Comparison of ENCODE assay signal across 19 mouse cellular contexts in the genomic region with DNA sequence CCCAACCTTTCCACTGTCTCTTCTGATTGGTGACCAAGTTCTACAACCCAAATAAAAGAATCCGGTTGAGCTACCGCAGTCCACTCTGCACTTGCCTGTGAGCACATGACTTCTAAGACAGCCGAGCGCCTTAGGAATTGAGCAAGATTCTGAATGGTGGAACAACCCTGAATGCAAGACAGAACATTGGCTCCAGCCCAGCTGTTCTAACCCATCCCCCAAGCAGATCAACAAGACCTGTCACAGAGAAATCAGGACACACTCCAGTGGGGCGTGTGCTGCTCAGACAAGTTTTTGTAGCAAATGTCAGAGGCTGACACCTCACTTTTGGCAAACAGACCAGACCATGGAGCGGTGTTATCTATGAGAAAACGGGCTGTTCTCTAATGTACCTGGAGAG. TPM values are rescaled to one million over a fixed set of nuclear protein-coding genes. Genes with fewer than 3 reads are reported as not detected.
DNase-seq lines count a peak whose midpoint lies in the region; ATAC-seq and TF ChIP-seq lines count a peak whose summit lies in the region.
"Had no signal": no experiment of that assay in that cellular context is flagged by ENCODE, and none has a peak within 500 bp of the region (broad histone marks: within the 10 kb centered on the region; RNA-seq: fewer than 3 reads in every experiment).

No protein-coding gene starts in this region.

- TF ChIP-seq CTCF in lung, embryonic 14.5 days (IDR thresholded peaks at IDR 0.05; ENCODE audit: low read depth), result no peak
- no peak for TF ChIP-seq CTCF in lung, adult 2 months (IDR thresholded peaks at IDR 0.05; ENCODE audit: insufficient read depth, low read length)
- no peak for TF ChIP-seq CTCF in brain, embryonic 14.5 days (IDR thresholded peaks at IDR 0.05; ENCODE audit: borderline replicate concordance, extremely low read depth, insufficient read depth, insufficient read length)

- no peak overlapping the region for H3K4me2 ChIP-seq in lung, embryonic 14.5 days
- no peak overlapping the region for H3K4me2 ChIP-seq in forebrain, embryonic 15.5 days (replicated peaks)
- H3K4me2 ChIP-seq in liver, embryonic 11.5 days, result no peak overlapping the region
- H3K4me2 ChIP-seq: limb, embryonic 13.5 days; lung, embryonic 15.5 days had no signal

- no peak overlapping the region for H3K4me3 ChIP-seq in lung, embryonic 14.5 days (ENCODE audit: low read depth, low read length)
- H3K4me3 ChIP-seq in lung, adult 2 months (replicated peaks; ENCODE audit: extremely low read depth, low read depth, low read length), result no peak overlapping the region
- no peak overlapping the region for H3K4me3 ChIP-seq in forebrain, embryonic 15.5 days
- H3K4me3 ChIP-seq in liver, embryonic 11.5 days (ENCODE audit: low read depth, low read length), result no peak overlapping the region
- H3K4me3 ChIP-seq: heart, embryonic 10.5 days; limb, embryonic 13.5 days; lung, embryonic 15.5 days; megakaryocyte, embryonic 14.5 days had no signal

- H3K27me3 ChIP-seq in lung, embryonic 14.5 days (ENCODE audit: insufficient read depth, low read length), result no peaks in the 10 kb centered on the region
- no peaks in the 10 kb centered on the region for H3K27me3 ChIP-seq in forebrain, embryonic 15.5 days
- H3K27me3 ChIP-seq in liver, embryonic 11.5 days (replicated peaks; ENCODE audit: control insufficient read depth, insufficient read depth, low read length), result 0 out of 2 replicates have a peak, but pooled peaks cover 3% of the 10 kb centered on the region
- H3K27me3 ChIP-seq: lung, embryonic 15.5 days; megakaryocyte, embryonic 14.5 days had no signal

- peak; percentile 60 for ATAC-seq in lung, embryonic 14.5 days (ENCODE audit: insufficient read depth)
- 0 out of 2 replicates have a peak, but pooled peaks have one; percentile 5 for ATAC-seq in forebrain, embryonic 15.5 days (replicated peaks)
- ATAC-seq in liver, embryonic 11.5 days (replicated peaks; ENCODE audit: low FRiP score), result no peak

- no peaks in the 10 kb centered on the region for H3K36me3 ChIP-seq in lung, embryonic 14.5 days (ENCODE audit: insufficient read depth)
- no peaks in the 10 kb centered on the region for H3K36me3 ChIP-seq in forebrain, embryonic 15.5 days
- H3K36me3 ChIP-seq in liver, embryonic 11.5 days (ENCODE audit: control insufficient read depth, insufficient read depth, low read length), result no peaks in the 10 kb centered on the region
- H3K36me3 ChIP-seq: heart, embryonic 10.5 days; limb, embryonic 13.5 days; lung, embryonic 15.5 days had no signal

- DNase-seq in embryo, embryonic 11 days, result peak; percentile 27
- no peak for DNase-seq in embryo, embryonic 10.5 days (ENCODE audit: low spot score)
- peak; percentile 22 for DNase-seq in lung, embryonic 14.5 days
- DNase-seq in lung, adult 2 months, result no peak
- peak; percentile 92 for DNase-seq in brain, embryonic 14.5 days (ENCODE audit: low read depth)
- DNase-seq in thymus, postnatal 14 days, result no peak
- DNase-seq in liver, embryonic 11.5 days (ENCODE audit: low spot score), result no peak
- DNase-seq: adrenal gland, adult 8-10 months; gastrocnemius, postnatal 10 days; heart, postnatal 36 days; kidney, adult 11 months; kidney, postnatal 36 days; right cerebral cortex, postnatal 4 days; thymus, postnatal 25 days had no signal

- H3K9ac ChIP-seq in lung, embryonic 14.5 days, result no peak overlapping the region
- no peak overlapping the region for H3K9ac ChIP-seq in forebrain, embryonic 15.5 days (replicated peaks)
- no peak overlapping the region for H3K9ac ChIP-seq in liver, embryonic 11.5 days (ENCODE audit: low read depth, low read length)
- H3K9ac ChIP-seq: limb, embryonic 13.5 days; lung, embryonic 15.5 days had no signal

- no peak for TF ChIP-seq POLR2A in lung, adult 2 months (IDR thresholded peaks at IDR 0.05; ENCODE audit: borderline replicate concordance, extremely low read depth, low read depth, low read length)
- TF ChIP-seq POLR2A in brain, embryonic 14.5 days (IDR thresholded peaks at IDR 0.05; ENCODE audit: borderline replicate concordance, extremely low read depth, insufficient read depth, insufficient read length, poor library complexity, severe bottlenecking), result no peak

- no peaks in the 10 kb centered on the region for H3K9me3 ChIP-seq in lung, embryonic 14.5 days (ENCODE audit: low read depth, low read length)
- no peaks in the 10 kb centered on the region for H3K9me3 ChIP-seq in forebrain, embryonic 15.5 days
- no peaks in the 10 kb centered on the region for H3K9me3 ChIP-seq in liver, embryonic 11.5 days (ENCODE audit: control insufficient read depth, low read length)
- H3K9me3 ChIP-seq: heart, embryonic 10.5 days; limb, embryonic 13.5 days; lung, embryonic 15.5 days; megakaryocyte, embryonic 14.5 days had no signal

- 38% methylated on average over 7 of the region's 7 CpGs for WGBS in lung, embryonic 14.5 days
- WGBS in lung, adult 2 months, result 56% methylated on average over 7 of the region's 7 CpGs
- 11% methylated on average over 7 of the region's 7 CpGs for WGBS in forebrain, embryonic 15.5 days
- WGBS in liver, embryonic 11.5 days, result 73% methylated on average over 7 of the region's 7 CpGs

- H3K4me1 ChIP-seq in lung, embryonic 14.5 days (ENCODE audit: insufficient read depth), result 0 out of 2 replicates have a peak, but pooled peaks cover 4% of the 10 kb centered on the region
- H3K4me1 ChIP-seq in lung, adult 2 months (ENCODE audit: control insufficient read depth, insufficient read depth, low read length), result no peaks in the 10 kb centered on the region
- peaks cover 80% of the 10 kb centered on the region for H3K4me1 ChIP-seq in forebrain, embryonic 15.5 days
- no peaks in the 10 kb centered on the region for H3K4me1 ChIP-seq in liver, embryonic 11.5 days (replicated peaks; ENCODE audit: control insufficient read depth, insufficient read depth, low read length)
- H3K4me1 ChIP-seq: heart, embryonic 10.5 days; lung, embryonic 15.5 days; megakaryocyte, embryonic 14.5 days had no signal

- no peak overlapping the region for H3K27ac ChIP-seq in lung, embryonic 14.5 days (ENCODE audit: low read depth)
- no peak overlapping the region; the same call in 1 of the 2 replicates for H3K27ac ChIP-seq in forebrain, embryonic 15.5 days (replicated peaks)
- H3K27ac ChIP-seq in liver, embryonic 11.5 days (ENCODE audit: low read depth, low read length), result no peak overlapping the region
- H3K27ac ChIP-seq: heart, embryonic 10.5 days; limb, embryonic 13.5 days; lung, embryonic 15.5 days had no signal

RNA-seq across cellular contexts. Expression of a gene that starts 43.2 kb away (rescaled TPM):
- not detected in 2 replicates for polyA plus RNA-seq in lung, embryonic 14.5 days (2014; fragmentation: Nextera tagmentation; extraction: Ambion mirVana)
- not detected in 2 replicates for polyA plus RNA-seq in lung, adult 2 months (2012; rRNA removed)
- polyA plus RNA-seq in brain, embryonic 14.5 days (2012; rRNA removed), result 16.5 and 79.1 TPM in 2 replicates
- polyA plus RNA-seq in forebrain, embryonic 15.5 days (2015; fragmentation: Nextera tagmentation; extraction: Ambion mirVana), result 90.9 and 94.3 TPM in 2 replicates
- polyA plus RNA-seq in liver, embryonic 11.5 days (2014; fragmentation: Nextera tagmentation; extraction: Ambion mirVana), result 0.11 TPM in 1 of 2 replicates, not detected in the other
- polyA plus RNA-seq: heart, embryonic 10.5 days had no signal

Comparison
In these comparisons a context has a peak if more than half of its experiments do, and no peak if none do; other contexts are left out.
1. DNase-seq: peak in embryo, embryonic 11 days (single experiment), lung, embryonic 14.5 days (single experiment) and brain, embryonic 14.5 days (single experiment); none in embryo, embryonic 10.5 days (single experiment), lung, adult 2 months (single experiment), thymus, postnatal 14 days (single experiment) and liver, embryonic 11.5 days (single experiment).
2. RNA of a gene that starts 43.2 kb away (polyA plus RNA-seq): 90.9 to 94.3 TPM in forebrain, embryonic 15.5 days and 16.5 to 79.1 TPM in brain, embryonic 14.5 days; 0.11 TPM in liver, embryonic 11.5 days, not detected in lung, embryonic 14.5 days and not detected in lung, adult 2 months; every median in the first group is over 10 times any median in the second.